Mouse (Mus musculus): ENCODE measurements around the gene Cacna1d. TPM values are rescaled to one million over a fixed set of nuclear protein-coding genes. Genes with fewer than 3 reads are reported as not detected.
A peak's percentile ranks its signal among the peaks of the same experiment; 100 is the strongest.

Cacna1d gene
- polyA plus RNA-seq, 1 experiment from 2014 or later = 2.9 TPM

GRCm38 (mm10) chr14:30184445-30185152 lies 306.7 kb downstream of the Cacna1d start:
- H3K9ac ChIP-seq = no peak overlapping the region
- H3K27me3 ChIP-seq = peaks cover 12% of the 10 kb centered on the region
- ATAC-seq (ENCODE audit: low FRiP score, low read depth) = no peak
- H3K9me3 ChIP-seq = no peaks in the 10 kb centered on the region
- 63% methylated on average over 13 of the region's 13 CpGs for WGBS
- peaks cover 26% of the 10 kb centered on the region for H3K4me1 ChIP-seq
- H3K4me3 ChIP-seq = no peak overlapping the region
- no peaks in the 10 kb centered on the region for H3K36me3 ChIP-seq
- no peak overlapping the region for H3K27ac ChIP-seq
- H3K4me2 ChIP-seq (replicated peaks) = no peak overlapping the region

- no peaks in the 10 kb centered on the region for H3K36me3 ChIP-seq
- 56% methylated on average over 5 of the region's 5 CpGs for WGBS
- no peak overlapping the region for H3K9ac ChIP-seq
- peaks cover 13% of the 10 kb centered on the region for H3K27me3 ChIP-seq
- H3K4me3 ChIP-seq = no peak overlapping the region
- H3K4me2 ChIP-seq (replicated peaks) = no peak overlapping the region; the same call in 1 of the 2 replicates
- H3K27ac ChIP-seq = no peak overlapping the region
- H3K4me1 ChIP-seq = peaks cover 26% of the 10 kb centered on the region
- no peak for ATAC-seq (ENCODE audit: low FRiP score, low read depth)
- H3K9me3 ChIP-seq = no peaks in the 10 kb centered on the region
Measured at GRCm38 (mm10) chr14:30184013-30184412, 307.2 kb downstream of the Cacna1d start.

GRCm38 (mm10) chr14:30182624-30183524 lies 308.4 kb downstream of the Cacna1d start:
- no peaks in the 10 kb centered on the region for H3K9me3 ChIP-seq
- 34% methylated on average over 18 of the region's 18 CpGs for WGBS
- peaks cover 33% of the 10 kb centered on the region for H3K4me1 ChIP-seq
- H3K27me3 ChIP-seq = peaks cover 13% of the 10 kb centered on the region
- peak overlapping the region; percentile 70 for H3K27ac ChIP-seq
- H3K9ac ChIP-seq = no peak overlapping the region
- ATAC-seq (ENCODE audit: low FRiP score, low read depth) = peak; percentile 78
- peak overlapping the region; percentile 30 for H3K4me2 ChIP-seq (replicated peaks)
- H3K36me3 ChIP-seq = no peaks in the 10 kb centered on the region
- H3K4me3 ChIP-seq = no peak overlapping the region

GRCm38 (mm10) chr14:30178306-30178705 lies 312.9 kb downstream of the Cacna1d start:
- no peak for ATAC-seq (ENCODE audit: low FRiP score, low read depth)
- H3K27me3 ChIP-seq = peaks cover 13% of the 10 kb centered on the region
- H3K9me3 ChIP-seq = no peaks in the 10 kb centered on the region
- no peak overlapping the region for H3K27ac ChIP-seq
- H3K4me2 ChIP-seq (replicated peaks) = no peak overlapping the region
- 82% methylated on average over 4 of the region's 4 CpGs for WGBS
- no peaks in the 10 kb centered on the region for H3K36me3 ChIP-seq
- H3K4me1 ChIP-seq = peaks cover 31% of the 10 kb centered on the region
- H3K9ac ChIP-seq = no peak overlapping the region
- no peak overlapping the region for H3K4me3 ChIP-seq

- no peak; the same call in 1 of the 2 replicates for ATAC-seq (ENCODE audit: low FRiP score, low read depth)
Measured at GRCm38 (mm10) chr14:30177850-30178249, 313.4 kb downstream of the Cacna1d start.

GRCm38 (mm10) chr14:30175362-30175761 lies 315.9 kb downstream of the Cacna1d start:
- no peak for ATAC-seq (ENCODE audit: low FRiP score, low read depth)
- Histone ChIP-seq H3K27ac (no peak overlapping the region), H3K9me3 (no peaks in the 10 kb centered on the region), H3K4me2 (replicated peaks) (no peak overlapping the region), H3K4me1 (peaks cover 31% of the 10 kb centered on the region), H3K36me3 (no peaks in the 10 kb centered on the region), H3K9ac (no peak overlapping the region), H3K4me3 (no peak overlapping the region), H3K27me3 (peaks cover 12% of the 10 kb centered on the region)
- 29% methylated on average over 3 of the region's 3 CpGs for WGBS

More at GRCm38 (mm10) chr14:30177850-30178249, 313.4 kb downstream of the Cacna1d start:
- peaks cover 32% of the 10 kb centered on the region for H3K4me1 ChIP-seq
- WGBS = 20% methylated on average over 5 of the region's 5 CpGs
- no peak overlapping the region for H3K9ac ChIP-seq
- H3K9me3 ChIP-seq = no peaks in the 10 kb centered on the region
- H3K27me3 ChIP-seq = peaks cover 13% of the 10 kb centered on the region
- H3K27ac ChIP-seq = no peak overlapping the region
- H3K4me2 ChIP-seq (replicated peaks) = no peak overlapping the region
- no peak overlapping the region for H3K4me3 ChIP-seq
- no peaks in the 10 kb centered on the region for H3K36me3 ChIP-seq

GRCm38 (mm10) chr14:30172821-30173755 lies 318.2 kb downstream of the Cacna1d start:
- Histone ChIP-seq H3K27me3 (peaks cover 3% of the 10 kb centered on the region; the same call in 1 of the 2 replicates), H3K4me3 (no peak overlapping the region), H3K27ac (no peak overlapping the region), H3K4me1 (peaks cover 31% of the 10 kb centered on the region), H3K4me2 (replicated peaks) (no peak overlapping the region), H3K9me3 (no peaks in the 10 kb centered on the region), H3K36me3 (no peaks in the 10 kb centered on the region), H3K9ac (no peak overlapping the region)
- 63% methylated on average over 12 of the region's 12 CpGs for WGBS
- ATAC-seq (ENCODE audit: low FRiP score, low read depth) = no peak

- Histone ChIP-seq H3K4me1 (peaks cover 26% of the 10 kb centered on the region), H3K9me3 (no peaks in the 10 kb centered on the region), H3K4me3 (no peak overlapping the region), H3K27me3 (peaks cover 3% of the 10 kb centered on the region; the same call in 1 of the 2 replicates), H3K9ac (no peak overlapping the region), H3K36me3 (no peaks in the 10 kb centered on the region), H3K4me2 (replicated peaks) (no peak overlapping the region), H3K27ac (no peak overlapping the region)
- WGBS = 94% methylated on average over 6 of the region's 6 CpGs
- no peak for ATAC-seq (ENCODE audit: low FRiP score, low read depth)
Measured at GRCm38 (mm10) chr14:30171593-30171992, 319.7 kb downstream of the Cacna1d start.

- no peak overlapping the region for H3K4me3 ChIP-seq
- H3K9ac ChIP-seq = no peak overlapping the region
- H3K27ac ChIP-seq = no peak overlapping the region
- H3K4me2 ChIP-seq (replicated peaks) = no peak overlapping the region
- peaks cover 3% of the 10 kb centered on the region; the same call in 1 of the 2 replicates for H3K27me3 ChIP-seq
- no peak for ATAC-seq (ENCODE audit: low FRiP score, low read depth)
- H3K4me1 ChIP-seq = peaks cover 26% of the 10 kb centered on the region
- H3K9me3 ChIP-seq = no peaks in the 10 kb centered on the region
- 53% methylated on average over 6 of the region's 6 CpGs for WGBS
- no peaks in the 10 kb centered on the region for H3K36me3 ChIP-seq
Measured at GRCm38 (mm10) chr14:30171008-30171407, 320.2 kb downstream of the Cacna1d start.

- WGBS = 70% methylated on average over 5 of the region's 5 CpGs
- H3K9ac ChIP-seq = no peak overlapping the region
Measured at GRCm38 (mm10) chr14:30169455-30169854, 321.8 kb downstream of the Cacna1d start.

GRCm38 (mm10) chr14:30168902-30169301 lies 322.4 kb downstream of the Cacna1d start:
- Histone ChIP-seq H3K27ac (no peak overlapping the region), H3K9ac (no peak overlapping the region), H3K27me3 (peaks cover 3% of the 10 kb centered on the region; the same call in 1 of the 2 replicates), H3K9me3 (no peaks in the 10 kb centered on the region), H3K4me2 (replicated peaks) (no peak overlapping the region), H3K4me3 (no peak overlapping the region), H3K4me1 (peaks cover 21% of the 10 kb centered on the region), H3K36me3 (no peaks in the 10 kb centered on the region)
- ATAC-seq (ENCODE audit: low FRiP score, low read depth) = no peak
- 46% methylated on average over 3 of the region's 3 CpGs for WGBS

More at GRCm38 (mm10) chr14:30169455-30169854, 321.8 kb downstream of the Cacna1d start:
- no peak for ATAC-seq (ENCODE audit: low FRiP score, low read depth)
- Histone ChIP-seq H3K4me3 (no peak overlapping the region), H3K4me2 (replicated peaks) (no peak overlapping the region), H3K36me3 (no peaks in the 10 kb centered on the region), H3K27me3 (peaks cover 3% of the 10 kb centered on the region; the same call in 1 of the 2 replicates), H3K9me3 (no peaks in the 10 kb centered on the region), H3K4me1 (peaks cover 18% of the 10 kb centered on the region), H3K27ac (no peak overlapping the region)
